Mouse (Mus musculus) midbrain, embryonic 16.5 days (tissue): Measurements from ENCODE around the gene Hoxd11. TPM values are rescaled to one million over a fixed set of nuclear protein-coding genes. Genes with fewer than 3 reads are reported as not detected.

Source experiments
- ATAC-seq: fragments of 200-750 bp; cut with Nextera tagmentation; 2 replicates; pipeline ENCODE4 v1.8.0; 2017; ENCODE audit warnings: moderate TSS enrichment
- H3K27ac ChIP-seq: fragments of 300-500 bp; sonication (generic); 2 replicates; pipeline ENCODE4 v1.5.1; 2014; ENCODE audit warnings: mild to moderate bottlenecking, low read length, mixed read lengths
- H3K27me3 ChIP-seq: fragments of 300-500 bp; sonication (generic); 2 replicates; pipeline ENCODE4 v1.6.1; 2014; ENCODE audit warnings: low read depth, low read length, mixed read lengths; ENCODE audit not compliant: control insufficient read depth, insufficient read depth
- H3K36me3 ChIP-seq: fragments of 300-500 bp; sonication (generic); 2 replicates; pipeline ENCODE4 v1.6.1; 2014; ENCODE audit warnings: mild to moderate bottlenecking, low read length, moderate library complexity, mixed read lengths; ENCODE audit not compliant: control insufficient read depth, insufficient read depth
- H3K4me1 ChIP-seq: fragments of 300-500 bp; sonication (generic); 2 replicates; pipeline ENCODE4 v1.6.1; 2014; ENCODE audit warnings: mild to moderate bottlenecking, low read length, mixed read lengths; ENCODE audit not compliant: control insufficient read depth, insufficient read depth
- H3K4me2 ChIP-seq: fragments of 300-500 bp; sonication (generic); 2 replicates; pipeline ENCODE4 v1.6.1; 2014; ENCODE audit warnings: mild to moderate bottlenecking, low read length, mixed read lengths
- H3K4me3 ChIP-seq: fragments of 300-500 bp; sonication (generic); 2 replicates; pipeline ENCODE4 v1.5.1; 2014; ENCODE audit warnings: low read depth, mild to moderate bottlenecking, low read length, moderate library complexity, mixed read lengths
- H3K9ac ChIP-seq: fragments of 300-500 bp; sonication (generic); 2 replicates; pipeline ENCODE4 v1.6.1; 2014; ENCODE audit warnings: low read depth, low read length, mixed read lengths
- H3K9me3 ChIP-seq: fragments of 300-500 bp; sonication (generic); replicated peaks from 2 replicates; pipeline ENCODE4 v1.6.1; 2014; ENCODE audit warnings: mild to moderate bottlenecking, low read length, mixed read lengths; ENCODE audit not compliant: control insufficient read depth, poor library complexity, severe bottlenecking
- WGBS: fragments of 180-500 bp; shearing (Covaris S2); extraction: QIAGEN DNeasy Blood & Tissue Kit; methylation state at CpG from one replicate; pipeline ENCODE4 v1.1.7; 2014; 5-methylcytosine and 5-hydroxymethylcytosine counted together
- polyA plus RNA-seq: library from polyadenylated mRNA; unstranded; fragments of >200 nt; fragmentation: Nextera tagmentation; extraction: Ambion mirVana; gene quantifications from 2 replicates; pipeline ENCODE4 v1.2.1, GENCODE M21; 2015

Hoxd11 gene
- polyA plus RNA-seq, 1 experiment from 2014 or later = not detected

- Histone ChIP-seq H3K4me1 (peaks cover 4% of the 10 kb centered on the region), H3K27me3 (peaks cover 73% of the 10 kb centered on the region), H3K4me2 (peak within 1 kb of the TSS; percentile 43), H3K27ac (no peak within 1 kb of the TSS), H3K4me3 (peak within 1 kb of the TSS; percentile 13), H3K9me3 (no peaks in the 10 kb centered on the region), H3K9ac (no peak within 1 kb of the TSS), H3K36me3 (no peaks in the 10 kb centered on the region)
- WGBS = 1% methylated on average over 43 of the region's 43 CpGs
- no peak for ATAC-seq
Observed at GRCm38 (mm10) chr2:74697567-74698121, 18.3 kb downstream of the Hoxd11 start, which contains the start of gene Hoxd9. TSS of gene Hoxd9 (plus strand) at chr2:74697727.

DNA sequence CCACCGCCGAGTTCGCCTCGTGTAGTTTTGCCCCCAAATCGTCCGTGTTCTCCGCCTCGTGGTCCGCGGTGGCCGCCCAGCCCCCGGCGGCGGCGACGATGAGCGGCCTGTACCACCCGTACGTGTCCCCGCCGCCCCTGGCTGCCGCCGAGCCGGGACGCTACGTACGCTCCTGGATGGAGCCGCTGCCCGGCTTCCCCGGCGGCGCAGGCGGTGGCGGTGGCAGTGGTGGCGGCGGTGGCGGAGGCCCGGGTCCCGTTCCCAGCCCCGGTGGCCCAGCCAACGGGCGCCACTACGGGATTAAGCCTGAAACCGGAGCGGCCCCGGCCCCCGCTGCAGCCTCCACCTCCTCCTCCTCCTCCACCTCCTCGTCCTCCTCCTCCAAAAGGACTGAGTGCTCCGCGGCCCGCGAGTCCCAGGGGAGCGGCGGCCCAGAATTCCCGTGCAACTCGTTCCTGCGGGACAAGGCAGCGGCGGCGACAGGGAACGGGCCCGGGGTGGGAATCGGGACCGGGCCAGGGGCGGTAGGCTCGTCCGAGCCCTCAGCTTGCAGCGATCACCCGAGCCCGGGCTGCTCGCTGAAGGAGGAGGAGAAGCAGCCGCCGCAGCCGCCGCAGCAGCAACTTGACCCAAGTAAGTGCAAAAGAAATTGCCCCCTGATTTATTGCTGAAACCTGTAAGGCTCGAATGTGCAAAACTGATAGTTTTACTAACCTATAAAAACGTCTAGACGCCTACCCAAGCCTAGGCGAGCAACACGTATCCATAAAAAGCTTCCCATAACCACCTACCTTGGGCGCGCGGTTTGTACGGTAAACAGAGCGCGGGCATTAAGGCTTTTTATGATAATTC lies 19.1 kb downstream of the Hoxd11 start:
- no peak overlapping the region for H3K9ac ChIP-seq
- H3K4me2 ChIP-seq = peak overlapping the region; percentile 43
- under 1% methylated on average over 82 of the region's 86 CpGs for WGBS
- ATAC-seq = no peak
- H3K4me1 ChIP-seq = peaks cover 4% of the 10 kb centered on the region
- peak overlapping the region; percentile 13 for H3K4me3 ChIP-seq
- H3K9me3 ChIP-seq = no peaks in the 10 kb centered on the region
- H3K27me3 ChIP-seq = peaks cover 68% of the 10 kb centered on the region
- no peak overlapping the region for H3K27ac ChIP-seq
- H3K36me3 ChIP-seq = no peaks in the 10 kb centered on the region

GRCm38 (mm10) chr2:74699053-74699430 lies 19.7 kb downstream of the Hoxd11 start:
- no peaks in the 10 kb centered on the region for H3K36me3 ChIP-seq
- no peak overlapping the region for H3K4me3 ChIP-seq
- ATAC-seq = no peak
- H3K4me2 ChIP-seq = no peak overlapping the region
- H3K27ac ChIP-seq = no peak overlapping the region
- H3K9me3 ChIP-seq = no peaks in the 10 kb centered on the region
- WGBS = 1% methylated on average over 17 of the region's 17 CpGs
- H3K27me3 ChIP-seq = peaks cover 67% of the 10 kb centered on the region
- peaks cover 4% of the 10 kb centered on the region for H3K4me1 ChIP-seq
- no peak overlapping the region for H3K9ac ChIP-seq

GRCm38 (mm10) chr2:74699664-74700545 lies 20.5 kb downstream of the Hoxd11 start:
- Histone ChIP-seq H3K27ac (no peak overlapping the region), H3K9me3 (no peaks in the 10 kb centered on the region), H3K4me3 (no peak overlapping the region), H3K36me3 (no peaks in the 10 kb centered on the region), H3K4me2 (no peak overlapping the region), H3K9ac (no peak overlapping the region), H3K27me3 (peaks cover 65% of the 10 kb centered on the region), H3K4me1 (peaks cover 4% of the 10 kb centered on the region)
- no peak for ATAC-seq
- 2% methylated on average over 23 of the region's 23 CpGs for WGBS

DNA sequence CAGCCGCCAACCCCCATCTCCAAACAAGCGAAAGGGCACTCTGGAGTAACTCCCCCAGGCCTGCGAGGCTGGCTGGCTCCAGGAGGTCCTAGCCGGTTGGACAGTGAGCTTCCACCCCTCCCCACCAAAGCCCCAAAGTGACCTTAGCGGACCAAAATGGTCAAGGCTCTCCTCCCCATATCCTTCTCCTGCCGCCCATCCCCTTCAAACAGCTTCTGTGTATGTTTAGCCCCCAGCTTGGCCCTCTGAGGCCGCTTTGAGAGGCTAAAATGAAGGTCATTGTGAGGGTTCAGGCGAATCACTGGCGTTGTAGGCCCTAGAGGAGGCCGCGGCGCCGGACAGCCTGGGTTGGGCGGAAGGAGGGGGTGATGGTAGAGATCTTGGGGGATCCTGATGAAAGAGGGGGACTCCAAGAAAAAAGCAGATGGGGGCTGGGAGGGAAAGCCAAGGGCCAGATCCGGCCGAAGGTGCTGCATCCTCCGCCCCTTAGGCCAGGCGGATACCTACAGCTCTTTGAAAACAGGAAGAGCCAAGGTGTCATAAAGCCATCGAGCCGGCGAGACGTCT lies 21.3 kb downstream of the Hoxd11 start:
- WGBS = 2% methylated on average over 22 of the region's 22 CpGs
- H3K4me3 ChIP-seq = no peak overlapping the region
- H3K27me3 ChIP-seq = peaks cover 58% of the 10 kb centered on the region
- H3K9me3 ChIP-seq = no peaks in the 10 kb centered on the region
- no peak overlapping the region for H3K9ac ChIP-seq
- no peak overlapping the region for H3K27ac ChIP-seq
- peaks cover 10% of the 10 kb centered on the region for H3K4me1 ChIP-seq
- no peak for ATAC-seq
- no peak overlapping the region for H3K4me2 ChIP-seq
- H3K36me3 ChIP-seq = no peaks in the 10 kb centered on the region

- no peak for ATAC-seq
- WGBS = 12% methylated on average over 17 of the region's 17 CpGs
- H3K4me3 ChIP-seq = no peak overlapping the region
- no peaks in the 10 kb centered on the region for H3K9me3 ChIP-seq
- peaks cover 49% of the 10 kb centered on the region for H3K27me3 ChIP-seq
- no peaks in the 10 kb centered on the region for H3K36me3 ChIP-seq
- H3K27ac ChIP-seq = no peak overlapping the region
- H3K4me1 ChIP-seq = peaks cover 11% of the 10 kb centered on the region
- H3K4me2 ChIP-seq = no peak overlapping the region
- H3K9ac ChIP-seq = no peak overlapping the region
Observed at GRCm38 (mm10) chr2:74701949-74702819, 22.8 kb downstream of the Hoxd11 start.

DNA sequence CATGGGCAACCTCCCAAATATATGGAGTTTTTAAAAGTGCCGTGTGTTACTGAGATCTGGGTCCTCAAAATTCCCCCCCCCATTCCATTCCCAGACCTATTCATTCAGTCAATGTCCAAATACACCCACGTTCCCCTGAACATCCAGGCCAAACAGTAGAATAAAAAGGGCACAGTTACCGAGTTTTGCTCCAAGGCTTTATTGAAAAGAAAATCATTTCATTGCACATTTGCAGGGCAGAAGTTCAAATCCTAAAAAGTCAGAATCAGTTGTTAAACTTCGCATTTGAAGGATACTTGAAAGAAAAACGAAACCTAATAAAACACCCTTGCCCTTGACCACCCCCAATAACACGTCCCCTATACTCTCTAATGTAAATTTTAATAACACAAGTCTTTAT lies 23.5 kb downstream of the Hoxd11 start:
- Histone ChIP-seq H3K4me2 (no peak overlapping the region), H3K9me3 (no peaks in the 10 kb centered on the region), H3K27ac (no peak overlapping the region), H3K4me1 (peaks cover 10% of the 10 kb centered on the region), H3K9ac (no peak overlapping the region), H3K4me3 (no peak overlapping the region), H3K36me3 (no peaks in the 10 kb centered on the region), H3K27me3 (peaks cover 53% of the 10 kb centered on the region)
- ATAC-seq = no peak
- 10% methylated on average over 6 of the region's 6 CpGs for WGBS

GRCm38 (mm10) chr2:74703317-74703716 lies 24.0 kb downstream of the Hoxd11 start:
- Histone ChIP-seq H3K4me3 (no peak overlapping the region), H3K9ac (no peak overlapping the region), H3K36me3 (no peaks in the 10 kb centered on the region), H3K4me1 (peaks cover 7% of the 10 kb centered on the region), H3K27me3 (peaks cover 58% of the 10 kb centered on the region), H3K9me3 (no peaks in the 10 kb centered on the region), H3K27ac (no peak overlapping the region), H3K4me2 (no peak overlapping the region)
- ATAC-seq = no peak
- 4% methylated on average over 10 of the region's 10 CpGs for WGBS
